Mouse (Mus musculus) liver, embryonic 14.5 days (tissue): ENCODE data around the gene Mipol1.

ENCODE experiments used
- CTCF ChIP-seq: IDR thresholded peaks from 2 replicates; pipeline ENCODE4 v1.5.1; 2016; ENCODE audit warnings: antibody characterized with exemption, low read depth, control low read depth
- EP300 ChIP-seq: IDR thresholded peaks from 2 replicates; pipeline ENCODE4 v1.6.1; 2016; ENCODE audit warnings: antibody characterized with exemption, low read depth

GRCm38 (mm10) chr12:57233386-57233785, 3.2 kb downstream of the Mipol1 start:
- TF ChIP-seq CTCF (peak; percentile 40), EP300 (no peak)
